Mouse (Mus musculus) erythroblast, embryonic 14.5 days (primary cell): ENCODE results near the gene Tmem184c. TPM values are rescaled to one million over a fixed set of nuclear protein-coding genes. Genes with fewer than 3 reads are reported as not detected.

ENCODE experiments used
- H3K27me3 ChIP-seq: 2 replicates; pipeline ENCODE4 v1.6.1; 2012; ENCODE audit warnings: inconsistent platforms; ENCODE audit not compliant: control insufficient read depth
- H3K36me3 ChIP-seq: 2 replicates; pipeline ENCODE4 v1.6.1; 2012; ENCODE audit warnings: mild to moderate bottlenecking, inconsistent platforms; ENCODE audit not compliant: control insufficient read depth
- H3K4me1 ChIP-seq: 2 replicates; pipeline ENCODE4 v1.6.1; 2012; ENCODE audit warnings: inconsistent platforms; ENCODE audit not compliant: control insufficient read depth
- H3K4me3 ChIP-seq: replicated peaks from 2 replicates; pipeline ENCODE3; 2012; ENCODE audit warnings: moderate library complexity, mild to moderate bottlenecking, inconsistent platforms
- H3K9me3 ChIP-seq: 2 replicates; pipeline ENCODE4 v1.6.1; 2012; ENCODE audit warnings: low read length, inconsistent platforms, mixed read lengths; ENCODE audit not compliant: control insufficient read depth
- GATA1 ChIP-seq: IDR thresholded peaks from 2 replicates; pipeline ENCODE4 v1.6.1; 2012; ENCODE audit warnings: low read length, inconsistent platforms, mixed read lengths
- TAL1 ChIP-seq: IDR thresholded peaks from 3 replicates; pipeline ENCODE4 v1.6.1; 2012; ENCODE audit warnings: low read length, inconsistent platforms, mixed read lengths
- polyA plus RNA-seq: library from polyadenylated mRNA; stranded (reverse); fragments of >175 nt; gene quantifications from 2 replicates; pipeline ENCODE4 v1.2.3, GENCODE M21; 2012

Tmem184c gene
- not detected in 2 replicates for polyA plus RNA-seq

DNA sequence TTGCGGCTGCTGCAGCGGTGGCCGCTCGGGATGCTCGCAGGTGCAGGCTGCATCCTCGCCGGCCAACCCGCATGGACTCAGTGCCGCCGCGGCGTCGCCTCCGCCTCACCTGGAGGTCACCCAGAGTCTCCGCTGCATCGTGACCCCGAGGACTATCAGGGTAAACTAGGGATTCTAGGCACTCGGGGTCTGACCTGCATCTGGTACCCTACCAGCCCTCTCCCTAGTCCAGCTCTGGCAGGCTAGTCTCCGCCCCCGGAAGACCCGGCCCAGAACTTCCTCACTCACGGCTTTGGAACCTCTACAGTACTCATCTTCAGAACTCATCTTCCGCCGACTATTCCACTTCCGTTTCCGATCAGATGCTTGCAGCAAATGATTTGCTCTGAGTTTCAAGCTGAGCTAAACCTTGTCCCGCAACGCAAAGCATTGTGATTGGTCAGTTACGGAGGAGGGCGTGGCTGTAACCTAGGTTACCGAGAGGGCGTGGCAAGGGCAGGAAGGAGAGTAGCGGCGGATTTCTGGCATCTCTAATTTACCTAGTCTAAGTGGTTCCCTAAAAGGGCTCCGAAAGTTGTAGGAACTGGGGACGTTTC, at the start of gene Tmem184c:
TSS of gene Tmem184c (minus strand) at position 325 of the 596 bp plus-strand sequence.
- Histone ChIP-seq H3K36me3 (no peaks in the 10 kb centered on the region), H3K4me3 (peak within 1 kb of the TSS; percentile 74), H3K4me1 (peaks cover 12% of the 10 kb centered on the region), H3K9me3 (peaks cover 3% of the 10 kb centered on the region; the same call in 1 of the 2 replicates), H3K27me3 (peaks cover 20% of the 10 kb centered on the region)
- TF ChIP-seq GATA1 = no peak
- no peak for TF ChIP-seq TAL1

- Histone ChIP-seq H3K9me3 (no peaks in the 10 kb centered on the region), H3K27me3 (no peaks in the 10 kb centered on the region), H3K36me3 (no peaks in the 10 kb centered on the region), H3K4me1 (no peaks in the 10 kb centered on the region), H3K4me3 (no peak overlapping the region)
- no peak for TF ChIP-seq GATA1
- TF ChIP-seq TAL1 = no peak
These were observed 49.1 kb upstream of the Tmem184c start for GRCm38 (mm10) chr8:77659534-77660080.

- H3K4me1 ChIP-seq = no peaks in the 10 kb centered on the region
These were observed 47.9 kb upstream of the Tmem184c start for GRCm38 (mm10) chr8:77658356-77658755.

GRCm38 (mm10) chr8:77650646-77651190, 40.2 kb upstream of the Tmem184c start:
- Histone ChIP-seq H3K4me1 (no peaks in the 10 kb centered on the region), H3K27me3 (no peaks in the 10 kb centered on the region), H3K4me3 (no peak overlapping the region), H3K9me3 (no peaks in the 10 kb centered on the region), H3K36me3 (no peaks in the 10 kb centered on the region)
- no peak for TF ChIP-seq TAL1
- TF ChIP-seq GATA1 = no peak

More at GRCm38 (mm10) chr8:77658356-77658755, 47.9 kb upstream of the Tmem184c start:
- H3K27me3 ChIP-seq = no peaks in the 10 kb centered on the region
- no peaks in the 10 kb centered on the region for H3K36me3 ChIP-seq
- no peak overlapping the region for H3K4me3 ChIP-seq
- TF ChIP-seq TAL1 (no peak), GATA1 (no peak)
- no peaks in the 10 kb centered on the region for H3K9me3 ChIP-seq

GRCm38 (mm10) chr8:77640093-77640839, 29.8 kb upstream of the Tmem184c start:
- Histone ChIP-seq H3K4me3 (no peak overlapping the region), H3K4me1 (no peaks in the 10 kb centered on the region; the same call in 1 of the 2 replicates), H3K36me3 (no peaks in the 10 kb centered on the region), H3K9me3 (no peaks in the 10 kb centered on the region), H3K27me3 (no peaks in the 10 kb centered on the region)
- no peak for TF ChIP-seq TAL1
- TF ChIP-seq GATA1 = no peak

GRCm38 (mm10) chr8:77637593-77637992, 27.1 kb upstream of the Tmem184c start:
- no peaks in the 10 kb centered on the region; the same call in 1 of the 2 replicates for H3K4me1 ChIP-seq
- TF ChIP-seq TAL1 (no peak), GATA1 (no peak)
- H3K36me3 ChIP-seq = no peaks in the 10 kb centered on the region

GRCm38 (mm10) chr8:77634035-77634434, 23.5 kb upstream of the Tmem184c start:
- TF ChIP-seq GATA1 (no peak), TAL1 (no peak)
- H3K9me3 ChIP-seq = no peaks in the 10 kb centered on the region

More at GRCm38 (mm10) chr8:77637593-77637992, 27.1 kb upstream of the Tmem184c start:
- H3K4me3 ChIP-seq = no peak overlapping the region
- no peaks in the 10 kb centered on the region for H3K9me3 ChIP-seq
- H3K27me3 ChIP-seq = no peaks in the 10 kb centered on the region

GRCm38 (mm10) chr8:77633211-77633610, 22.7 kb upstream of the Tmem184c start:
- Histone ChIP-seq H3K4me3 (no peak overlapping the region), H3K9me3 (no peaks in the 10 kb centered on the region), H3K36me3 (no peaks in the 10 kb centered on the region), H3K27me3 (no peaks in the 10 kb centered on the region), H3K4me1 (no peaks in the 10 kb centered on the region)
- TF ChIP-seq TAL1 = no peak
- no peak for TF ChIP-seq GATA1

More at GRCm38 (mm10) chr8:77634035-77634434, 23.5 kb upstream of the Tmem184c start:
- Histone ChIP-seq H3K36me3 (no peaks in the 10 kb centered on the region), H3K4me1 (no peaks in the 10 kb centered on the region), H3K4me3 (no peak overlapping the region), H3K27me3 (no peaks in the 10 kb centered on the region)

- H3K36me3 ChIP-seq = no peaks in the 10 kb centered on the region
- no peaks in the 10 kb centered on the region for H3K27me3 ChIP-seq
- no peaks in the 10 kb centered on the region for H3K4me1 ChIP-seq
- H3K9me3 ChIP-seq = no peaks in the 10 kb centered on the region
- H3K4me3 ChIP-seq = no peak overlapping the region
- TF ChIP-seq GATA1 (no peak), TAL1 (no peak)
These were observed 20.2 kb upstream of the Tmem184c start for GRCm38 (mm10) chr8:77630691-77631090.
